Mouse (Mus musculus) liver (tissue): ENCODE data around the gene Tspan8.
"Not testable (repeated sequence)": the region's sequence is repeated elsewhere in the genome, so short reads cannot be mapped to it uniquely, and the experiment has no call there.

Source experiments
- DNase-seq: peaks from one replicate; pipeline ENCODE4 v3.0.0-alpha.2; 2020; ENCODE audit warnings: mixed read lengths

The Tspan8 gene

GRCm38 (mm10) chr10:115816511-115816910 is at the start of gene Tspan8:
Gene Tspan8, plus strand, starts transcription at chr10:115816832.
- DNase-seq = no peak

- DNase-seq = no peak
Measured at GRCm38 (mm10) chr10:115770032-115770431, 46.6 kb upstream of the Tspan8 start.

- no peak for DNase-seq
Measured at GRCm38 (mm10) chr10:115774451-115774850, 42.2 kb upstream of the Tspan8 start.

GRCm38 (mm10) chr10:115775945-115776905 is 40.4 kb upstream of the Tspan8 start:
- no peak for DNase-seq

- DNase-seq = no peak
Measured at GRCm38 (mm10) chr10:115777366-115777765, 39.3 kb upstream of the Tspan8 start.

GRCm38 (mm10) chr10:115778624-115779023 is 38.0 kb upstream of the Tspan8 start:
- DNase-seq = peak; percentile 38

- peak; percentile 8 for DNase-seq
Measured at GRCm38 (mm10) chr10:115780239-115781016, 36.2 kb upstream of the Tspan8 start.

GRCm38 (mm10) chr10:115783232-115783631 is 33.4 kb upstream of the Tspan8 start:
- no peak for DNase-seq

GRCm38 (mm10) chr10:115790788-115791187 is 25.8 kb upstream of the Tspan8 start:
- DNase-seq = no peak

- DNase-seq = no peak
Measured at GRCm38 (mm10) chr10:115796072-115796788, 20.4 kb upstream of the Tspan8 start.

GRCm38 (mm10) chr10:115801464-115801863 is 15.2 kb upstream of the Tspan8 start:
- DNase-seq = no peak

GRCm38 (mm10) chr10:115803013-115803412 is 13.6 kb upstream of the Tspan8 start:
- not testable (repeated sequence) for DNase-seq

GRCm38 (mm10) chr10:115803765-115804164 is 12.9 kb upstream of the Tspan8 start:
- DNase-seq = no peak

GRCm38 (mm10) chr10:115805987-115806386 is 10.6 kb upstream of the Tspan8 start:
- DNase-seq = no peak

GRCm38 (mm10) chr10:115809169-115809568 is 7.5 kb upstream of the Tspan8 start:
- DNase-seq = no peak

GRCm38 (mm10) chr10:115811519-115811918 is 5.1 kb upstream of the Tspan8 start:
- no peak for DNase-seq

- no peak for DNase-seq
Measured at GRCm38 (mm10) chr10:115814878-115815277, 1.8 kb upstream of the Tspan8 start.

- peak; percentile 89 for DNase-seq
Measured at GRCm38 (mm10) chr10:115817056-115817724, 558 bp downstream of the Tspan8 start.

GRCm38 (mm10) chr10:115825289-115825688 is 8.7 kb downstream of the Tspan8 start:
- no peak for DNase-seq

- no peak for DNase-seq
Measured at GRCm38 (mm10) chr10:115828872-115829271, 12.2 kb downstream of the Tspan8 start.

- no peak for DNase-seq
Measured at GRCm38 (mm10) chr10:115829696-115830095, 13.1 kb downstream of the Tspan8 start.

- DNase-seq = no peak
Measured at GRCm38 (mm10) chr10:115830726-115831125, 14.1 kb downstream of the Tspan8 start.
